Mouse (Mus musculus): ENCODE data around the gene Mrgpra1. TPM values are rescaled to one million over a fixed set of nuclear protein-coding genes. Genes with fewer than 3 reads are reported as not detected.
"Not testable (repeated sequence)": the region's sequence is repeated elsewhere in the genome, so short reads cannot be mapped to it uniquely, and the experiment has no call there.

Mrgpra1 gene
- polyA plus RNA-seq, 1 experiment: not detected

DNA sequence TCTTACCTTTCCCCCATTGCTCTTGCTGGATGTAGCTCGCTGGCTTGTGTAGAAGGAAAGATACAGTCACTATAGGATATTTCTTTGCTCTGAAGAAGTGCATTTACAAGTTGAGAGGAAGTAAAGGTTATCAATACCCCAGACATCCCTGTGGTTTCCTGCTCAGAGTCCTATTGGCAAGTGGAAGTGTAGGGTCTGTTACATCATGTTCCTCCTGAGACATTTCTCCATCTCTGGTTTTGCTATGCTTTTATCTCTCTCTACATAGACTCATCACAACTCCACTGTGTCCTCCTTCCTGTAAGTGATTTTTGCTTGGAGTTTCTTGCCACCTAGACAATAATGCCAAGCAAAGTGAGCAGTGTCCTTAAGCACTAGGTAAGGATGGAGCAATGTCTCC lies 35.7 kb downstream of the Mrgpra1 start:
- TF ChIP-seq EP300 (IDR thresholded peaks at IDR 0.05; ENCODE audit: insufficient read depth, low read depth, low read length) (no peak), CTCF (IDR thresholded peaks at IDR 0.05; ENCODE audit: low read depth, low read length) (no peak), POLR2A (IDR thresholded peaks at IDR 0.05; ENCODE audit: insufficient read depth, low read length) (no peak)
- Histone ChIP-seq H3K9me3 (replicated peaks; ENCODE audit: control insufficient read depth, insufficient read depth, low read length, poor library complexity, severe bottlenecking) (no peaks in the 10 kb centered on the region), H3K4me3 (ENCODE audit: low read depth, low read length) (no peak overlapping the region), H3K27me3 (ENCODE audit: control insufficient read depth, insufficient read depth, low read length, poor library complexity, severe bottlenecking) (no peaks in the 10 kb centered on the region), H3K27ac (ENCODE audit: insufficient read depth, low read length) (no peak overlapping the region), H3K9ac (ENCODE audit: low read depth, poor library complexity, severe bottlenecking) (no peak overlapping the region), H3K4me1 (ENCODE audit: control insufficient read depth, insufficient read depth, low read length) (no peaks in the 10 kb centered on the region), H3K36me3 (ENCODE audit: control insufficient read depth, insufficient read depth, low read length, poor library complexity, severe bottlenecking) (no peaks in the 10 kb centered on the region)

DNA sequence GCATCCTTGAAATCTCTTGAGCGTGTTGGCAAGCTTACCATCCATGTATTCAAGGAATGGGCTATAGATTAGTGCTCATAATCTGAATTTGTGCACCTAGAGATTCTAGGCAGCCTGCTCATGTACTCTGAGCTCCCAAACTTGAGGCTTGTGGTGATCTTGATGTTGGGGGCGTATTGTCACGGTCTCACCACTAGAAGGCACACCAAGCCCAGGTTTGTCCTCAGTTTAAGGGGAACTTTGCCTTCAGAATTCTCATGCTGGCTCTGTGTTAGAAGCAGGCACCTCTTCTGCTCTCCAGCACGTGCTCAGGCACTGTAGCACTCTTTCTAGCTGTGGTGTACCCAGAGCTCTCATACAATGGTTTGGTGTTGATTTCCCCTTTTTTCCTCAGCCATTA lies 41.8 kb downstream of the Mrgpra1 start:
- Histone ChIP-seq H3K27ac (ENCODE audit: insufficient read depth, low read length) (no peak overlapping the region), H3K9ac (ENCODE audit: low read depth, poor library complexity, severe bottlenecking) (no peak overlapping the region), H3K4me1 (ENCODE audit: control insufficient read depth, insufficient read depth, low read length) (no peaks in the 10 kb centered on the region), H3K36me3 (ENCODE audit: control insufficient read depth, insufficient read depth, low read length, poor library complexity, severe bottlenecking) (no peaks in the 10 kb centered on the region), H3K4me3 (ENCODE audit: low read depth, low read length) (no peak overlapping the region), H3K27me3 (ENCODE audit: control insufficient read depth, insufficient read depth, low read length, poor library complexity, severe bottlenecking) (no peaks in the 10 kb centered on the region), H3K9me3 (replicated peaks; ENCODE audit: control insufficient read depth, insufficient read depth, low read length, poor library complexity, severe bottlenecking) (no peaks in the 10 kb centered on the region)
- TF ChIP-seq CTCF (IDR thresholded peaks at IDR 0.05; ENCODE audit: low read depth, low read length) (peak; percentile 45), EP300 (IDR thresholded peaks at IDR 0.05; ENCODE audit: insufficient read depth, low read depth, low read length) (no peak)

DNA sequence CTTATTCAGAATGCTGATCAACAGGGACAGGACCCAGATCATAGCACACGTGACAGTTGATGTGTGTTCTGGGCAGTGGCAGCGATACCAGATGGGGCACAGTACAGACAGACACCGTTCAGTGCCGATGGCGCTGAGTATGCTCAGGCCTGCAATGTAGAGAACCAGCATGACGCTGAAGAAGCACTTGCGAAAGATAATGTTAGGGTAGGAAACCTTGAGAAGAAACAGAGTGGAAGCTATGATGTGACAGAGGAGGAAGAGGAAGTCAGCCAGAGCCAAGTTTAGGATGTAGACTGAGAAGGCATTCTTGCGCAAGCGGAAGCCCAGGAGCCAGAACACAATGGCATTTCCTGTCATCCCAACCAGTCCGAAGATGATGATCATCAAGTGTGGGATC lies 44.2 kb downstream of the Mrgpra1 start:
- H3K27me3 ChIP-seq (ENCODE audit: control insufficient read depth, insufficient read depth, low read length, poor library complexity, severe bottlenecking): no peaks in the 10 kb centered on the region

DNA sequence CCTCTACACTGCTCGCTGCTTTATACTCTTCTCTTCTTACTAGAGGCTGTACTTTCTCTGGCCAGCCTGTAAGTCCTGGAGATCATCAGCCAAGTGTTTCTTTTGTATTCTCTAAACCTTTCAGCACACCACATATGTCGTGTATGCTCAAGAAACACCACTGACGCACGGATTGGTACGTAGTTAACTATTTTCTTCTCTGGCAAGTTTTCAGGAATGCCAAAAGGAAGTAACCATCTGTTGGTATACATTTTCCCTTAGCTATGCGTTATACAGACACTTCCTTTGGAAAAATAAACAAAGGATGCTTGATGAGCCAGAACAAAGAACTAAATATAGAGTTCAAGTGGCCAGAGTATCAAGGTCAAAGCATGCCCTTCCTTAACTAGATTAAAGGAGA lies 49.4 kb downstream of the Mrgpra1 start:
- not testable (repeated sequence) for H3K4me1 ChIP-seq (ENCODE audit: control insufficient read depth, insufficient read depth, low read length); H3K9me3 ChIP-seq (replicated peaks; ENCODE audit: control insufficient read depth, insufficient read depth, low read length, poor library complexity, severe bottlenecking); H3K27me3 ChIP-seq (ENCODE audit: control insufficient read depth, insufficient read depth, low read length, poor library complexity, severe bottlenecking); H3K4me3 ChIP-seq (ENCODE audit: low read depth, low read length); H3K36me3 ChIP-seq (ENCODE audit: control insufficient read depth, insufficient read depth, low read length, poor library complexity, severe bottlenecking); H3K27ac ChIP-seq (ENCODE audit: insufficient read depth, low read length); H3K9ac ChIP-seq (ENCODE audit: low read depth, poor library complexity, severe bottlenecking)

More for the DNA sequence above, 44.2 kb downstream of the Mrgpra1 start:
- no peak overlapping the region for H3K27ac ChIP-seq (ENCODE audit: insufficient read depth, low read length)
- no peak overlapping the region for H3K9ac ChIP-seq (ENCODE audit: low read depth, poor library complexity, severe bottlenecking)
- no peaks in the 10 kb centered on the region for H3K36me3 ChIP-seq (ENCODE audit: control insufficient read depth, insufficient read depth, low read length, poor library complexity, severe bottlenecking)
- no peak overlapping the region for H3K4me3 ChIP-seq (ENCODE audit: low read depth, low read length)
- TF ChIP-seq CTCF (IDR thresholded peaks at IDR 0.05; ENCODE audit: low read depth, low read length): no peak
- no peak for TF ChIP-seq EP300 (IDR thresholded peaks at IDR 0.05; ENCODE audit: insufficient read depth, low read depth, low read length)
- TF ChIP-seq POLR2A (IDR thresholded peaks at IDR 0.05; ENCODE audit: insufficient read depth, low read length): no peak
- H3K9me3 ChIP-seq (replicated peaks; ENCODE audit: control insufficient read depth, insufficient read depth, low read length, poor library complexity, severe bottlenecking): no peaks in the 10 kb centered on the region
- H3K4me1 ChIP-seq (ENCODE audit: control insufficient read depth, insufficient read depth, low read length): no peaks in the 10 kb centered on the region

DNA sequence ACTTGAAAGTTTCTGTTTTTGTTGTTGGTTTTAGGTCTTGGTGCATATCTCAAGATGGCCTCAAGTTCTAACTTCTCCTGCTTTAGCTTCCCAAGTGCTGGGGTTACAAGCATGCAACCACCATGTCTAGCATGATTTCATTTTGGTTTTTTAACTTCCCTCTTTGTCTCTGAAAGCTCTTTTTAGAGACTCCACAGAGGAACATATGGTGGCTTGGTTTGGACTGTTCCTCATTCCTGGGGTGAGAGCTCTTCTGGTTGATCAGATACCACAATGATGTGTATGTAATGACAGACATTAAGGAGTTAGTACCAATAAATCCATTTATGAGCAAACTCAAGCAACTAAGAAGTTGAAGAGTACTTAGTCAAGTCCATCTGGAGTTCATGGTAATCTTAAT lies 54.4 kb downstream of the Mrgpra1 start:
- H3K4me3 ChIP-seq (ENCODE audit: low read depth, low read length); H3K36me3 ChIP-seq (ENCODE audit: control insufficient read depth, insufficient read depth, low read length, poor library complexity, severe bottlenecking); H3K9me3 ChIP-seq (replicated peaks; ENCODE audit: control insufficient read depth, insufficient read depth, low read length, poor library complexity, severe bottlenecking); H3K27ac ChIP-seq (ENCODE audit: insufficient read depth, low read length); H3K4me1 ChIP-seq (ENCODE audit: control insufficient read depth, insufficient read depth, low read length); H3K27me3 ChIP-seq (ENCODE audit: control insufficient read depth, insufficient read depth, low read length, poor library complexity, severe bottlenecking); H3K9ac ChIP-seq (ENCODE audit: low read depth, poor library complexity, severe bottlenecking): not testable (repeated sequence)

Other genes starting within 250 kb of the Mrgpra1 start
- gene Ptpn5, start 220.6 kb downstream of the Mrgpra1 start, polyA plus RNA-seq (2011; ENCODE audit: insufficient read depth, insufficient read length, low read depth, missing spikeins): not detected in 2 replicates
- gene Mrgpra6, start 149.3 kb downstream of the Mrgpra1 start, polyA plus RNA-seq (2011; ENCODE audit: insufficient read depth, insufficient read length, low read depth, missing spikeins): not detected in 2 replicates
- gene Mrgpra9, start 101.4 kb downstream of the Mrgpra1 start, polyA plus RNA-seq (2011; ENCODE audit: insufficient read depth, insufficient read length, low read depth, missing spikeins): not detected in 2 replicates
- not detected in 2 replicates for gene Mrgpra2a, start 97.9 kb upstream of the Mrgpra1 start, polyA plus RNA-seq (2011; ENCODE audit: insufficient read depth, insufficient read length, low read depth, missing spikeins)
- gene Mrgpra2b, start 174.6 kb upstream of the Mrgpra1 start, polyA plus RNA-seq (2011; ENCODE audit: insufficient read depth, insufficient read length, low read depth, missing spikeins): not detected in 2 replicates
- not detected in 2 replicates for gene Mrgpra3, start 247.1 kb upstream of the Mrgpra1 start, polyA plus RNA-seq (2011; ENCODE audit: insufficient read depth, insufficient read length, low read depth, missing spikeins)

All from ES-Bruce4 (cell line).